Mouse (Mus musculus): ENCODE results near the gene Krt10. TPM values are rescaled to one million over a fixed set of nuclear protein-coding genes. Genes with fewer than 3 reads are reported as not detected.

Krt10 gene
- 4.0 and 10.0 TPM in 2 replicates for polyA plus RNA-seq (2012; ENCODE audit: low replicate concordance)

DNA sequence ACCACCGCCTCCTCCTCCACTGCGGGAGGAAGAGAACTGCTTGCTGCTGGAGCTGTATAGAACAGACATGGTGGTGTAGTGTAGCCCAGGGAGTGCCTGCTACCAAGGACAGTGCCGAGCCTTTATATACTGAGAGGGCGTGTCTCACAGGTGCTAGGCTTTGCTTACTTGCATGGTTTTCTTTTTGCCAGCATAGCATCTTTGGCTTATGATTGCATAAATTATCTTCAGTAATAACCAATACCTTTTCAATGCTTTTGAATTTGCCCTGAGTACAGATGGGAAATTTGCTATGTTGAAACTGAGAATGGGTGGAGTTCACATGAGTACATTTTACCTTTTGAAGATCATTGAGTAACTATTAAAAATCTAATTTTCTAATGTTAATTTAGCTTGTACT is at the start of gene Krt10:
Gene Krt10 (minus strand): TSS at position 101 of the 400 bp plus-strand sequence.

GRCm38 (mm10) chr11:99437972-99438371 is 48.8 kb upstream of the Krt10 start, which contains the start of gene Krt20:
Gene Krt20, minus strand, starts transcription at chr11:99438150.

GRCm38 (mm10) chr11:99422159-99422558 is 33.0 kb upstream of the Krt10 start, which contains the start of gene Krt12:
Gene Krt12, minus strand, starts transcription at chr11:99422259.

GRCm38 (mm10) chr11:99374803-99375202 is 14.4 kb downstream of the Krt10 start, which contains the start of gene Krt28:
Gene Krt28, minus strand, starts transcription at chr11:99374903.

GRCm38 (mm10) chr11:99351004-99351403 is 38.2 kb downstream of the Krt10 start, which contains the start of gene Krt27:
Gene Krt27, minus strand, starts transcription at chr11:99351104.

DNA sequence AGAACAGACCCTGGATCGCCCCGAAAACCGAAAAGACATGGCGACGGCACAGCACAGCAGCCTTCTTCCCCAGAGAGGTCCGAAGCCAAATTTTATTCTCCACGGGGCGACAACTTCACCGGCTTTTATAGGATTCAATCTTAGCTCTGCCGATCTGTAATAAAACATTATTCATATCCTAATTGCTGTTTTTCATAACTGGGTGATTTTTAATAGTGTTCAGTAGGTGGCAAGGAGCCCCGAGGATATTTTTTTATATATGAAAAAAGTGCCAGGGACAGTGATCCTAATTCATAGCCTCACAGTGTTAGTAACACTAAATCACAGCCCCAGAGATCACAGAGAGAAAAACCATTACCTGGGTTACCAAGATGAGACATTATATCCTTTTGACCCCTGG is 51.3 kb downstream of the Krt10 start, which contains the start of gene Krt26:
Gene Krt26 (minus strand): TSS at position 101 of the 400 bp plus-strand sequence.

Other genes starting within 250 kb of the Krt10 start
- gene Ccr7, start 234.3 kb downstream of the Krt10 start, polyA plus RNA-seq (2012; ENCODE audit: low replicate concordance) = 52.0 and 79.1 TPM in 2 replicates
- 176 and 278 TPM in 2 replicates for gene Smarce1, start 158.3 kb downstream of the Krt10 start, polyA plus RNA-seq (2012; ENCODE audit: low replicate concordance)
- 0.89 and 1.3 TPM in 2 replicates for gene Krt222, start 145.3 kb downstream of the Krt10 start, polyA plus RNA-seq (2012; ENCODE audit: low replicate concordance)
- gene Krt24, start 104.1 kb downstream of the Krt10 start, polyA plus RNA-seq (2012; ENCODE audit: low replicate concordance) = not detected in 2 replicates
- gene Krt25, start 66.4 kb downstream of the Krt10 start, polyA plus RNA-seq (2012; ENCODE audit: low replicate concordance) = not detected in 2 replicates
- gene Krt26, start 51.4 kb downstream of the Krt10 start, polyA plus RNA-seq (2012; ENCODE audit: low replicate concordance) = not detected in 2 replicates
- gene Krt27, start 38.3 kb downstream of the Krt10 start, polyA plus RNA-seq (2012; ENCODE audit: low replicate concordance) = not detected in 2 replicates
- gene Krt28, start 14.5 kb downstream of the Krt10 start, polyA plus RNA-seq (2012; ENCODE audit: low replicate concordance) = not detected in 2 replicates
- gene Krt12, start 32.9 kb upstream of the Krt10 start, polyA plus RNA-seq (2012; ENCODE audit: low replicate concordance) = not detected in 2 replicates
- not detected in 2 replicates for gene Krt20, start 48.8 kb upstream of the Krt10 start, polyA plus RNA-seq (2012; ENCODE audit: low replicate concordance)
- gene Krt23, start 103.8 kb upstream of the Krt10 start, polyA plus RNA-seq (2012; ENCODE audit: low replicate concordance) = not detected in 2 replicates
- not detected in 2 replicates for gene Krt39, start 132.0 kb upstream of the Krt10 start, polyA plus RNA-seq (2012; ENCODE audit: low replicate concordance)
- not detected in 2 replicates for gene Krt40, start 153.8 kb upstream of the Krt10 start, polyA plus RNA-seq (2012; ENCODE audit: low replicate concordance)
- gene Krtap3-3, start 161.5 kb upstream of the Krt10 start, polyA plus RNA-seq (2012; ENCODE audit: low replicate concordance) = not detected in 2 replicates
- gene Krtap3-2, start 167.5 kb upstream of the Krt10 start, polyA plus RNA-seq (2012; ENCODE audit: low replicate concordance) = not detected in 2 replicates
- not detected in 2 replicates for gene Gm11939, start 170.1 kb upstream of the Krt10 start, polyA plus RNA-seq (2012; ENCODE audit: low replicate concordance)
- gene Krtap3-1, start 177.3 kb upstream of the Krt10 start, polyA plus RNA-seq (2012; ENCODE audit: low replicate concordance) = not detected in 2 replicates
- not detected in 2 replicates for gene Krtap1-5, start 191.7 kb upstream of the Krt10 start, polyA plus RNA-seq (2012; ENCODE audit: low replicate concordance)
- not detected in 2 replicates for gene Krtap1-4, start 194.3 kb upstream of the Krt10 start, polyA plus RNA-seq (2012; ENCODE audit: low replicate concordance)
- not detected in 2 replicates for gene Krtap1-3, start 202.0 kb upstream of the Krt10 start, polyA plus RNA-seq (2012; ENCODE audit: low replicate concordance)
- gene Krtap9-3, start 208.7 kb upstream of the Krt10 start, polyA plus RNA-seq (2012; ENCODE audit: low replicate concordance) = not detected in 2 replicates
- not detected in 2 replicates for gene Gm11938, start 213.9 kb upstream of the Krt10 start, polyA plus RNA-seq (2012; ENCODE audit: low replicate concordance)
- not detected in 2 replicates for gene Gm11937, start 220.8 kb upstream of the Krt10 start, polyA plus RNA-seq (2012; ENCODE audit: low replicate concordance)
- gene Krtap2-4, start 225.5 kb upstream of the Krt10 start, polyA plus RNA-seq (2012; ENCODE audit: low replicate concordance) = not detected in 2 replicates
- not detected in 2 replicates for gene Gm11562, start 231.1 kb upstream of the Krt10 start, polyA plus RNA-seq (2012; ENCODE audit: low replicate concordance)
- not detected in 2 replicates for gene Krtap4-1, start 238.9 kb upstream of the Krt10 start, polyA plus RNA-seq (2012; ENCODE audit: low replicate concordance)
- gene Krtap4-2, start 245.7 kb upstream of the Krt10 start, polyA plus RNA-seq (2012; ENCODE audit: low replicate concordance) = not detected in 2 replicates